Mouse (Mus musculus): ENCODE measurements around the gene Brsk2.

The Brsk2 gene

GRCm38 (mm10) chr7:141957524-141958051 is 8.0 kb downstream of the Brsk2 start:
- DNase-seq, result no peak

- DNase-seq, result no peak
Measured at GRCm38 (mm10) chr7:141958211-141958610, 8.7 kb downstream of the Brsk2 start.

- peak; percentile 43 for DNase-seq
Measured at GRCm38 (mm10) chr7:141959133-141959532, 9.6 kb downstream of the Brsk2 start.

- no peak for DNase-seq
Measured at GRCm38 (mm10) chr7:141960926-141961325, 11.4 kb downstream of the Brsk2 start.

GRCm38 (mm10) chr7:141961491-141961890 is 11.9 kb downstream of the Brsk2 start:
- DNase-seq, result no peak

GRCm38 (mm10) chr7:141962521-141962920 is 13.0 kb downstream of the Brsk2 start:
- DNase-seq, result no peak

- no peak for DNase-seq
Measured at GRCm38 (mm10) chr7:141966281-141966680, 16.7 kb downstream of the Brsk2 start.

GRCm38 (mm10) chr7:141972831-141973619 is 23.5 kb downstream of the Brsk2 start:
- DNase-seq, result peak; percentile 81

GRCm38 (mm10) chr7:141978003-141978402 is 28.5 kb downstream of the Brsk2 start:
- DNase-seq, result no peak

GRCm38 (mm10) chr7:141979247-141979646 is 29.7 kb downstream of the Brsk2 start:
- no peak for DNase-seq

- no peak for DNase-seq
Measured at GRCm38 (mm10) chr7:141981237-141981636, 31.7 kb downstream of the Brsk2 start.

- DNase-seq, result no peak
Measured at GRCm38 (mm10) chr7:141988314-141988806, 38.8 kb downstream of the Brsk2 start.

- no peak for DNase-seq
Measured at GRCm38 (mm10) chr7:141991183-141991582, 41.6 kb downstream of the Brsk2 start.

GRCm38 (mm10) chr7:141994121-141994520 is 44.6 kb downstream of the Brsk2 start:
- DNase-seq, result no peak

- no peak for DNase-seq
Measured at GRCm38 (mm10) chr7:142000661-142001060, 51.1 kb downstream of the Brsk2 start.

- DNase-seq, result no peak
Measured at GRCm38 (mm10) chr7:142001597-142002340, 52.2 kb downstream of the Brsk2 start.

- peak; percentile 74 for DNase-seq
Measured at GRCm38 (mm10) chr7:142016562-142016961, 67.0 kb downstream of the Brsk2 start.

GRCm38 (mm10) chr7:142019699-142020098 is 70.1 kb downstream of the Brsk2 start:
- peak; percentile 34 for DNase-seq

GRCm38 (mm10) chr7:142020827-142021226 is 71.3 kb downstream of the Brsk2 start:
- peak; percentile 31 for DNase-seq

- no peak for DNase-seq
Measured at GRCm38 (mm10) chr7:142025196-142025595, 75.6 kb downstream of the Brsk2 start.

GRCm38 (mm10) chr7:142025926-142026325 is 76.4 kb downstream of the Brsk2 start:
- no peak for DNase-seq

- no peak for DNase-seq
Measured at GRCm38 (mm10) chr7:142030073-142030472, 80.5 kb downstream of the Brsk2 start.

GRCm38 (mm10) chr7:142034198-142034597 is 84.6 kb downstream of the Brsk2 start:
- DNase-seq, result no peak
